Mouse (Mus musculus) limb, embryonic 15.5 days (tissue): ENCODE results near the gene Kcmf1. TPM values are rescaled to one million over a fixed set of nuclear protein-coding genes. Genes with fewer than 3 reads are reported as not detected.
A peak's percentile ranks its signal among the peaks of the same experiment; 100 is the strongest.
"Not testable (repeated sequence)": the region's sequence is repeated elsewhere in the genome, so short reads cannot be mapped to it uniquely, and the experiment has no call there.

Experiments
- ATAC-seq: fragments of 200-750 bp; cut with Nextera tagmentation; 2 replicates; pipeline ENCODE4 v1.8.0; 2017; ENCODE audit warnings: low read depth, moderate TSS enrichment; ENCODE audit not compliant: insufficient number of reproducible peaks, low FRiP score, low TSS enrichment
- H3K27ac ChIP-seq: fragments of 300-500 bp; sonication (generic); 2 replicates; pipeline ENCODE4 v1.5.1; 2015; ENCODE audit warnings: moderate library complexity, mild to moderate bottlenecking, inconsistent platforms
- H3K27me3 ChIP-seq: fragments of 300-500 bp; sonication (generic); 2 replicates; pipeline ENCODE4 v1.6.1; 2015; ENCODE audit warnings: inconsistent platforms
- H3K36me3 ChIP-seq: fragments of 300-500 bp; sonication (generic); 2 replicates; pipeline ENCODE4 v1.6.1; 2015; ENCODE audit warnings: inconsistent platforms
- H3K4me1 ChIP-seq: fragments of 300-500 bp; sonication (generic); 2 replicates; pipeline ENCODE4 v1.6.1; 2015; ENCODE audit warnings: inconsistent platforms
- H3K4me2 ChIP-seq: fragments of 300-500 bp; sonication (generic); 2 replicates; pipeline ENCODE4 v1.6.1; 2015; ENCODE audit warnings: mild to moderate bottlenecking, inconsistent platforms
- H3K4me3 ChIP-seq: fragments of 300-500 bp; sonication (generic); 2 replicates; pipeline ENCODE4 v1.5.1; 2015; ENCODE audit warnings: mild to moderate bottlenecking, inconsistent platforms
- H3K9ac ChIP-seq: fragments of 300-500 bp; sonication (generic); 2 replicates; pipeline ENCODE4 v1.6.1; 2015; ENCODE audit warnings: inconsistent platforms
- H3K9me3 ChIP-seq: fragments of 300-500 bp; sonication (generic); 2 replicates; pipeline ENCODE4 v1.6.1; 2016; ENCODE audit warnings: inconsistent platforms
- WGBS: fragments of 180-500 bp; shearing (Covaris S2); methylation state at CpG from one replicate; pipeline ENCODE4 v1.1.7; 2015; 5-methylcytosine and 5-hydroxymethylcytosine counted together
- polyA plus RNA-seq: library from polyadenylated mRNA; unstranded; fragments of >200 nt; fragmentation: Nextera tagmentation; extraction: Ambion mirVana; gene quantifications from 2 replicates; pipeline ENCODE4 v1.2.1, GENCODE M21; 2015

Gene Kcmf1
- polyA plus RNA-seq, 1 experiment from 2014 or later = 38.9 TPM

DNA sequence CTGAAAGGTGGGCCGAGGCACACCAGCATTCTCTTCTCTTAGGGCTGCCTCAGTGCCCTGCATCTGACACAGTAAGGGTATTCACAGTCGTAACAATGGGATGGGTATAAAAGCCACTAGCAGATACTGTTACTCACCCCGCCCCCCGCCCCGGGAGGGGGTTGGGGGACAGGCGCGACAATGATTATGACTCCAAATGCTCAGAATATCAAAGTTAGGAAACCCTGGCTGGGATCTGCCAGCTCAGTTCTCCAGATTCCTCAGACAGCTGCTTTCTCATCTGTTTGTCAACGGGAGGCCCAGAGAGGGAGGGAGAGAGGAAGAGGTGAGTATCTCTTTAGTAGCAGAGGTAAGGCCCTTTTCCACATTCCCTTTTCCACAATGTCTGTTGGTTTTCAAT lies 30.2 kb downstream of the Kcmf1 start:
- no peaks in the 10 kb centered on the region for H3K9me3 ChIP-seq
- H3K4me1 ChIP-seq = peaks cover 13% of the 10 kb centered on the region
- H3K36me3 ChIP-seq = peaks cover 4% of the 10 kb centered on the region; the same call in 1 of the 2 replicates
- H3K4me2 ChIP-seq = no peak overlapping the region
- ATAC-seq = no peak
- H3K27me3 ChIP-seq = no peaks in the 10 kb centered on the region
- WGBS = 68% methylated on average over 8 of the region's 8 CpGs
- H3K9ac ChIP-seq = no peak overlapping the region
- H3K27ac ChIP-seq = peak overlapping the region; percentile 40; the same call in 1 of the 2 replicates
- no peak overlapping the region for H3K4me3 ChIP-seq

DNA sequence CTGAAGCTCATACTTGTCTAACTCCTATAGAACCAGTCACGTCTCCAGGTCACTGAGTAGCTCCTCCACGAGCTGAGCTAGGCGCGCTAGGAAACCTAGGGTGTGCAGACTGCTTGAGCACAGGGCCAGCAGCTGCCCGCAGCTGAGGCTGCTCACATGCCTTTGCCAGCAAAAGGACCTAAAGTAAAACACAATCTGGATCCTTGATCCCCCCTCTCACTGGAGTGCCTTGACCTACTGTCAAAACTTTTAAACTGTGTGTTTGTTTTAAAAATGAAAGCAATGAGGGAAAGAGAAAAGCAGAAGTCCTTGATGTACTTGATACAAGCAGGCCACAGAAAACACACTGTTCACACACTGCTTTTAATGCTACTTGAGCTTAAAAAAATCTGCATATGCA lies 31.1 kb downstream of the Kcmf1 start:
- no peaks in the 10 kb centered on the region for H3K27me3 ChIP-seq
- H3K27ac ChIP-seq = 0 out of 2 replicates have a peak overlapping the region, but pooled peaks have one; percentile 4
- ATAC-seq = no peak
- no peaks in the 10 kb centered on the region for H3K9me3 ChIP-seq
- peaks cover 13% of the 10 kb centered on the region for H3K4me1 ChIP-seq
- H3K4me3 ChIP-seq = no peak overlapping the region
- H3K4me2 ChIP-seq = no peak overlapping the region
- peaks cover 6% of the 10 kb centered on the region; the same call in 1 of the 2 replicates for H3K36me3 ChIP-seq
- 85% methylated on average over 5 of the region's 5 CpGs for WGBS
- no peak overlapping the region for H3K9ac ChIP-seq

DNA sequence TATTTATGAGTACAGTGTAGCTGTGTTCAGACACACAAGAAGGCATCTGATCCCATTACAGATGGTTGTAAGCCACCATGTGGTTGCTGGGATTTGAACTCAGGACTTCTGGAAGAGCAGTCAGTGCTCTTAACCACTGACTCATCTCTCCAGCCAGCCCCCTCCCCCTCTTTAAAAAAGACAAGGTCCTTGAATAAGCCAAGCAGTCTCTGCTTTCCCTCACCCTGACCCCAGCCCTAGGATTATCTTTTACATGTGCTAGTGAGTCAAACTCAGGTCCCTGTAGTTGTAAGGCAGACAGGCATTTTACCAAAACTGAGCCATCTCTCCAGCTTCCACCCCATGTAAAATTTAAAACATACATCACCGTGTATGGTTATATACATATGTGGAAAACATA lies 32.0 kb downstream of the Kcmf1 start:
- H3K36me3 ChIP-seq = peaks cover 3% of the 10 kb centered on the region; the same call in 1 of the 2 replicates
- H3K27me3 ChIP-seq = no peaks in the 10 kb centered on the region
- WGBS = 86% methylated on average over 1 of the region's 1 CpGs
- H3K9me3 ChIP-seq = no peaks in the 10 kb centered on the region
- H3K9ac ChIP-seq = no peak overlapping the region
- no peak overlapping the region for H3K4me2 ChIP-seq
- H3K4me3 ChIP-seq = no peak overlapping the region
- peaks cover 11% of the 10 kb centered on the region for H3K4me1 ChIP-seq
- no peak overlapping the region for H3K27ac ChIP-seq
- no peak for ATAC-seq

DNA sequence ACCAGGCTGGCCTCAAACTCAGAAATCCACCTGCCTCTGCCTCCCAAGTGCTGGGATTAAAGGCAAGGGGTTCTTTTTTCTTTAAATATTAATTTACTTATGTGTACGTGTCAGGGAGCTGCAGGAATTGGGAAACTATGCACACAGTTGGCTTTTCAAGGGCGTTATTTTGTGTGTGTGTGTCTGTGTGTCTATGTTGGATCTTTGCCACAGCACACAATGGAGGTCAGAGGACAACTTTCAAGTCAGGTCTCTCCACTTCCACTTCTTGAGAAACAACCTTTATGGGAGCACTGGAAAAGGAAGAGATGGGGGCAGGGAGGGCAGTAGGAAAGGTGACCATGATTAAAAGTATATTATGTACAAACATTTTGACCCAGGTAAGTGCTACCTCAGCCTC lies 33.5 kb downstream of the Kcmf1 start:
- Histone ChIP-seq H3K9me3 (no peaks in the 10 kb centered on the region), H3K36me3 (peaks cover 5% of the 10 kb centered on the region), H3K4me3 (no peak overlapping the region), H3K4me2 (no peak overlapping the region), H3K27me3 (no peaks in the 10 kb centered on the region), H3K4me1 (peaks cover 11% of the 10 kb centered on the region), H3K27ac (no peak overlapping the region), H3K9ac (no peak overlapping the region)
- no peak for ATAC-seq
- WGBS = 86% methylated on average over 2 of the region's 2 CpGs

DNA sequence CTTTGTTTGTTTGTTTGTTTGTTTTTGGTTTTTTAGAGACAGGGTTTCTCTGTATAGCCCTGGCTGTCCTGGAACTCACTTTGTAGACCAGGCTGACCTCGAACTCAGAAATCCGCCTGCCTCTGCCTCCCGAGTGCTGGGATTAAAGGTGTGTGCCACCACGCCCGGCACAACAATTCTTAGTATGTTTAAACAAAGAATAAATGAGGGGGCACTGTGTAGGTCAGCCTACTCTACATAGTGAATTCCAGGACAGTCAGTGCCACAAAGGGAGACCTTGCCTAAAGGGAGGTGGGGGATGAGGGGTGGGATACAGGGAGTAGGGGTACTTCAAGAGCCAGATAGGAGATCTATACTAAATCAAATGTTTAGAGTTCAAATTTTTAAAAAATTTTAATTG lies 37.1 kb downstream of the Kcmf1 start:
- not testable (repeated sequence) for H3K27ac ChIP-seq, H3K4me2 ChIP-seq, H3K4me1 ChIP-seq, H3K27me3 ChIP-seq, H3K9ac ChIP-seq, H3K4me3 ChIP-seq, H3K9me3 ChIP-seq, ATAC-seq
- 88% methylated on average over 5 of the region's 5 CpGs for WGBS
- H3K36me3 ChIP-seq = peaks cover 17% of the 10 kb centered on the region

DNA sequence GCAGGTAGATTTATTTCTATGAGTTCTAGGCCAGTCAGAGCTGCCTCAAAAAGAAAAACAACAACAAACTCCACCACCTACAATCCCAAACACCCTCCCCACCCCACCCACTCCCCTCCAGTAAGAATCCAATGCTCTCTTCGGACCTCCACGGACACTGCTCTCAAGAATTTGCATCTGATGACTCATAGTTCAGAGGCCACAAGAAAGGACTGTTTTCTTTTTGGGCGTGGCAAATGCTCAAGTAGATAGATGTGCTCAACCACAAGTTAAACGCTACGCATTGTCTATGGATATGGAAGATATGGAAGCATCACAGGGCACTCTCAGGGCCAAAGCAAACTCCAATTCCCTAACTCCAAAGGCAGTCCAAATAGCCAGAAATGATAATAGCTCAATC lies 45.5 kb downstream of the Kcmf1 start:
- H3K27me3 ChIP-seq = no peaks in the 10 kb centered on the region

DNA sequence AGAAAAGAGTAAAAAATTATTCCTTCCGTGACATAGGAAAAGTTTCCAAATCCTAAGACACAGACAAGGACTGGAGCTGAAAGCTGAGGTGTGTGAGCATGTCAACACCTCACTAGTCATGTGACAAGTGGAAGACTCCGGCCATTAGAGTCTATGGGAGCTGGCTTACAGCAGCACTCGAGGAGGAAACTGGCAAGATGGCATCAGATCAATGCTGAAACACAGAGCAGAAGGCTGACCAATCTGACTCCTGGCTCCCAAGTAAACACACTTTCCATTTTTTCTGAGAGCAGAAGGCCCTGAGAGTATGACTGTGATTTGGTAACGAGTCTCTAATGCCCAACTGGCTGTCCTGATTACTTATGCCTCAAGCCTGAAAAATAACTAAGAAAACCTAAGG lies 47.6 kb downstream of the Kcmf1 start:
- H3K4me1 ChIP-seq = no peaks in the 10 kb centered on the region
- no peak overlapping the region for H3K9ac ChIP-seq
- ATAC-seq = no peak
- WGBS = 82% methylated on average over 4 of the region's 4 CpGs
- H3K9me3 ChIP-seq = no peaks in the 10 kb centered on the region
- H3K27me3 ChIP-seq = no peaks in the 10 kb centered on the region
- no peak overlapping the region for H3K4me3 ChIP-seq
- no peak overlapping the region for H3K27ac ChIP-seq
- peaks cover 74% of the 10 kb centered on the region for H3K36me3 ChIP-seq
- no peak overlapping the region for H3K4me2 ChIP-seq

More for the DNA sequence above, 45.5 kb downstream of the Kcmf1 start:
- Histone ChIP-seq H3K4me1 (no peaks in the 10 kb centered on the region), H3K27ac (no peak overlapping the region), H3K4me3 (no peak overlapping the region), H3K36me3 (peaks cover 70% of the 10 kb centered on the region), H3K9ac (no peak overlapping the region), H3K9me3 (no peaks in the 10 kb centered on the region), H3K4me2 (no peak overlapping the region)
- 92% methylated on average over 5 of the region's 5 CpGs for WGBS
- ATAC-seq = no peak

DNA sequence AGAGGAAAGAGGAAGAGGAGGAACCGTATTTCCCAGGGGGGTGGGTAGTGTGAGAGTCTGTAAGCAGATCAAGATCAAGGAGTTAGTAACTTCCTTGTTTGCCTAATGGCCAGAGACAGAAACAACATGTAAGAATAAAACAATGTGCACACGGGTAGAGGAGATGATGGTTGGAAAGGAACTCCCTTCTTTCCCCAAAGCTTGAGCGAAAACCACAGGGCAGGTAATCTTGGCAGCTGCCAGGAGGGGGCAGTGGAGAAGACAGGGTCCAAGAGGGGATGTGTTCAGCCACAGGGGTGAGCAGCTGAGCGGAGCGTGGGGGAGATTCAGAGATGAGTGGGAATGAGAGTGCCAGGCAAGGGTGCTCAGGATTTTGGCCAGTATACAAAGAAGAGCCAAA lies 48.1 kb downstream of the Kcmf1 start:
- H3K36me3 ChIP-seq = peaks cover 74% of the 10 kb centered on the region
- H3K4me1 ChIP-seq = no peaks in the 10 kb centered on the region
- H3K4me2 ChIP-seq = no peak overlapping the region
- H3K4me3 ChIP-seq = no peak overlapping the region
- no peak overlapping the region for H3K9ac ChIP-seq
- H3K27me3 ChIP-seq = no peaks in the 10 kb centered on the region
- H3K27ac ChIP-seq = no peak overlapping the region
- no peak for ATAC-seq
- WGBS = 82% methylated on average over 5 of the region's 5 CpGs
- H3K9me3 ChIP-seq = no peaks in the 10 kb centered on the region

DNA sequence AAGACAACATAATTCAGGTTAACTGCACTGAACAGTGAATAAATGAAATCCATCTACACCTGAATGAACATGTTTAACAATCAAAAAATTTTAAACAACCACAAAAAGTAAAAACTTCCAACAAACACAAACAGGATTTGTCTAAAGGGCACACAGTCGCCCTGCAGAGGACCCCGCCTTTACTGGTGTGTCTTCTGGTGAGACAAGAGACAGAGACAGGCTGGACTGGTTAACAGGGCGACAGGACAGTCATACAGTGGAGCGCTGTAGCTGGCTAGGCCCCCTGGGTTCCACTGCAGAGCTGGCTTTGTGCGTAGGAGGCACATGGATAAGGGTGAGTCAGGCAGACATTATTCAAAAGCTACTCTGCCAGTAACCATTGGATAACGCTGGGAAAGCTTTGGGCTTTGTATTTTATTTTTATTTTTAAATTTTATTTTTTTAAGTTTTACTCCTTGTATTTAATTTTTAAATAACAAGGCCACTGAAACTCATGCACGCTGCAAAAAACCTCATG lies 57.7 kb downstream of the Kcmf1 start:
- H3K27me3 ChIP-seq = no peaks in the 10 kb centered on the region
- no peak overlapping the region for H3K4me3 ChIP-seq
- no peak overlapping the region for H3K27ac ChIP-seq
- 85% methylated on average over 7 of the region's 7 CpGs for whole genome bisulfite sequencing
- H3K9me3 ChIP-seq = no peaks in the 10 kb centered on the region
- no peak for ATAC-seq
- H3K9ac ChIP-seq = no peak overlapping the region
- H3K36me3 ChIP-seq = peaks cover 68% of the 10 kb centered on the region
- H3K4me2 ChIP-seq = no peak overlapping the region
- no peaks in the 10 kb centered on the region for H3K4me1 ChIP-seq

DNA sequence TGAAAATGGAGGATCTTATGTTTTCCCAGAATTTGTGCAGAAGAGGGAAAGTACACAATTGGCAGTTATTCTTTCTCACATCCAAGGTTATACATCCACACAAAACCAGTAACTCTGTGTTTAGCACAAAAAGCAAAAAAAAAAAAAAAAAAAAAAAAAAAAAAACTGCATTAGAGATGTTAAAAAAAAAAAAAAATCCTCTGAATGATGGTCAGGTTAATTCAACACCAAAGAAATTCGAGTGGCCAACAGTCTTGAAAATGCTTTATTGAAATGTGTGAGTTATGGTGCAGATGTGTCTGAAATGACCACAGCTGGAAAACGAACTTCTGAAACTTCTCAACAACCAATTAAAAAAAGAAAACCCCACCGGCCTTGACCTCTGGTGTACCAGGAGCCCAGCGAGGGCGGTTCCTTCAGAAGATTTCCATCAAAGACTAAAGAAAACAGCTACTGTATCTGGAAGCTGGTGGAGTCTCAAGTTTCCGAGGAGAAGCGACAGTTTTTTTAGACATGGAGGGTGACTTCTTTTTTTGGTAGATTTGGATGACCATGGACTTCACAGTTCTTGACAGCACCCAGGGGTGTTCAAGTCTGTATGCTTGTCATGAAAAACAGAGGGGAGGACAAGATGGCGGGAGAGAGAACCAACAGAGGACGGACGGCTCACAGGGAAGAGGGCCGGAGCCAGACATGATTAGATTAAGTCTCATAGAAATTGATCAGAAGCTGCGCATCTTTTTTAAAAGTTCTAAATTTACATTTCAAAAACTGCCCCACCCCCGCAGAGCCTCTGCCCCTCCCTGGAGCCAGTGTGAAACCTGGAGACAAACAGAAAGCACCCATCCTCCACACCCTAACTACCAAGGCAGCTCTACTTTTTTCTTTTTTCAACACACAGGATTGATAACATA lies 58.7 kb downstream of the Kcmf1 start:
- WGBS = 83% methylated on average over 13 of the region's 13 CpGs
- Histone ChIP-seq H3K9ac (no peak overlapping the region), H3K4me2 (no peak overlapping the region), H3K27ac (no peak overlapping the region), H3K4me1 (no peaks in the 10 kb centered on the region), H3K36me3 (peaks cover 59% of the 10 kb centered on the region), H3K9me3 (no peaks in the 10 kb centered on the region), H3K27me3 (no peaks in the 10 kb centered on the region), H3K4me3 (no peak overlapping the region)
- ATAC-seq = no peak

DNA sequence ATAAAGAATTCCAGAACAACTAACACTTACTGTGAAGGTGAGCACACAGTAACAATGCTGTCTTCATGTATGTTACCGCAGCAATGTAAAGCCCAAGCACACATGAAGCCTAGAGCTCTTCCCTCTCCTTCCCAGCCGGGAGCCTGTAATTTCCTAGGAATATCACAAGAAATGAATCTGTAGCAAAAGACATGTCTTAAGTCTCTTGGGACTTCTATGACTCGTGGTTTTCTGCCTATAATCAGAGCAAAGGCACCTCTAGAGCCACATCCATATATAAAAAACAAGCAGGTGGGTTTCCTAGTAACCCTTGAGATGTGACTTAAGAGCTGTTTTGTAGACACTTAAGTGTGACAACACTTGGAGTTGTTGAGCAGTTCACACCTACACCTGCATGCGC lies 62.0 kb downstream of the Kcmf1 start:
- H3K9me3 ChIP-seq = no peaks in the 10 kb centered on the region
- no peak overlapping the region for H3K4me3 ChIP-seq
- no peak overlapping the region for H3K27ac ChIP-seq
- peaks cover 27% of the 10 kb centered on the region for H3K36me3 ChIP-seq
- no peaks in the 10 kb centered on the region for H3K4me1 ChIP-seq
- WGBS = 82% methylated on average over 4 of the region's 4 CpGs
- H3K27me3 ChIP-seq = no peaks in the 10 kb centered on the region
- H3K4me2 ChIP-seq = no peak overlapping the region
- no peak overlapping the region for H3K9ac ChIP-seq
- ATAC-seq = no peak

DNA sequence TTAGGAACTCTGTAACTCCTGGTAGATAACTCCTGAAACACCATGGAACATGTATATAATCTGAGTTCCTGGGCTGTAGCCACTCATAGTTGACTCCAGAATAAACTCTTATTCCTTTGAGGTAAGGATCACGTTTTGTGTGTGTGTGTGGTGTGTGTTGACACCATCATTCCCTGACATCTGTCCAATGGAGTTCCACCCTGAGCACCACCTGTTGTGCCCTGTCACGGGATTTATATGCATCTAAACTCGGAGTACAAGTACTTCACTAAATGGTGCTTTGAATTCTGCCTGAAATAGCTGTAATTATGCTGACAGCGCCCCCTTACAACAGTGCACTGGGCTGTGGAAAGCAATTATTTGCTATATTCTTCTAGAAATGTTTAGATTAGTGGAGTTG lies 65.3 kb downstream of the Kcmf1 start:
- ATAC-seq = no peak
- no peak overlapping the region for H3K4me2 ChIP-seq
- H3K27me3 ChIP-seq = no peaks in the 10 kb centered on the region
- WGBS = 54% methylated on average over 4 of the region's 4 CpGs
- no peak overlapping the region for H3K27ac ChIP-seq
- H3K9ac ChIP-seq = no peak overlapping the region
- H3K9me3 ChIP-seq = no peaks in the 10 kb centered on the region
- peaks cover 3% of the 10 kb centered on the region; the same call in 1 of the 2 replicates for H3K4me1 ChIP-seq
- no peak overlapping the region for H3K4me3 ChIP-seq
- H3K36me3 ChIP-seq = peaks cover 4% of the 10 kb centered on the region; the same call in 1 of the 2 replicates
